Mouse (Mus musculus): ENCODE measurements around the gene 9530068E07Rik.

GRCm38 (mm10) chr11:52352271-52352670 is 44.0 kb upstream of the 9530068E07Rik start:
- TF ChIP-seq CTCF (IDR thresholded peaks at IDR 0.05; ENCODE audit: extremely low read depth, insufficient read length, insufficient replicate concordance, low read depth, low read length) (no peak), POLR2A (IDR thresholded peaks at IDR 0.05; ENCODE audit: low read depth, low read length) (no peak)
